Mouse (Mus musculus) neural tube, embryonic 14.5 days (tissue): ENCODE measurements at regions not wholly inside any gene's neighbourhood (a gene's known extent, or its start where the extent isn't known, plus 50 kb on each side); places are given as distances from the start of the nearest gene placed in this dataset.

Experiments
- ATAC-seq: fragments of 200-750 bp; cut with Nextera tagmentation; 2 replicates; pipeline ENCODE4 v1.8.0; 2017; ENCODE audit warnings: low read depth, mild to moderate bottlenecking, moderate TSS enrichment, moderate library complexity
- H3K27ac ChIP-seq: fragments of 300-500 bp; sonication (generic); 2 replicates; pipeline ENCODE4 v1.5.1; 2014; ENCODE audit warnings: low read depth, mild to moderate bottlenecking, control low read depth, low read length, moderate library complexity, mixed read lengths
- H3K27me3 ChIP-seq: fragments of 300-500 bp; sonication (generic); 2 replicates; pipeline ENCODE4 v1.6.1; 2014; ENCODE audit warnings: low read length; ENCODE audit not compliant: control insufficient read depth, insufficient read depth
- H3K36me3 ChIP-seq: fragments of 300-500 bp; sonication (generic); 2 replicates; pipeline ENCODE4 v1.6.1; 2014; ENCODE audit warnings: low read length, mixed read lengths; ENCODE audit not compliant: control insufficient read depth, insufficient read depth
- H3K4me1 ChIP-seq: fragments of 300-500 bp; sonication (generic); 2 replicates; pipeline ENCODE4 v1.6.1; 2014; ENCODE audit warnings: low read length; ENCODE audit not compliant: control insufficient read depth, insufficient read depth
- H3K4me2 ChIP-seq: fragments of 300-500 bp; sonication (generic); 2 replicates; pipeline ENCODE4 v1.6.1; 2014; ENCODE audit warnings: mild to moderate bottlenecking, low read depth, low read length, control low read depth
- H3K4me3 ChIP-seq: fragments of 300-500 bp; sonication (generic); 2 replicates; pipeline ENCODE4 v1.5.1; 2014; ENCODE audit warnings: low read depth, low read length, control low read depth, mixed read lengths
- H3K9ac ChIP-seq: fragments of 300-500 bp; sonication (generic); replicated peaks from 2 replicates; pipeline ENCODE4 v1.6.1; 2014; ENCODE audit warnings: low read depth, mild to moderate bottlenecking, control low read depth, low read length, mixed read lengths
- H3K9me3 ChIP-seq: fragments of 300-500 bp; sonication (generic); 2 replicates; pipeline ENCODE4 v1.6.1; 2016; ENCODE audit warnings: low read length; ENCODE audit not compliant: control insufficient read depth
- WGBS: fragments of 180-500 bp; shearing (Covaris S2); extraction: QIAGEN DNeasy Blood & Tissue Kit; methylation state at CpG from one replicate; pipeline ENCODE4 v1.1.7; 2014; 5-methylcytosine and 5-hydroxymethylcytosine counted together

DNA sequence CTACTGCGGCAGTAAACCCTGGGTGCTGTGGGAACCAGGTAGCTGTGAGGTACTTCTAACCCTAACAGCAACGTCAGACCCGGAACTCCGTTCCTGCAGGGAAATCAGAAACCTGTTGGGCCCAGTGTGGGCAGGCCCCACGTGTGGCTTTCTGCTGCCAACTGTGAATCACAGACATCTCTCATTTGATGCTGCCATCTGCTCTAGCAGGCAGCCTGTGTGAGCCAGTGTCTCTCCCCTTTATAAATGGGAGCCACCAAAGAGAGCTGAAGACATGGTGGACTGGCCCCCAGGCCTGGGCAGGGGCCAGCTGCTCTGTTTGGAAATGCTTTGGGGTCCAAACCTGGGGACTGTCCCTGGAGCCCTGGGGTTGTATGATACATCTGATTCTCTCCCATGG, 71.1 kb upstream of the Kcng1 start:
- no peaks in the 10 kb centered on the region for H3K36me3 ChIP-seq
- no peak overlapping the region for H3K9ac ChIP-seq
- H3K27me3 ChIP-seq = no peaks in the 10 kb centered on the region
- 62% methylated on average over 5 of the region's 5 CpGs for WGBS
- H3K4me3 ChIP-seq = no peak overlapping the region
- ATAC-seq = no peak
- H3K27ac ChIP-seq = no peak overlapping the region
- no peak overlapping the region for H3K4me2 ChIP-seq
- no peaks in the 10 kb centered on the region for H3K9me3 ChIP-seq
- 0 out of 2 replicates have a peak, but pooled peaks cover 7% of the 10 kb centered on the region for H3K4me1 ChIP-seq

DNA sequence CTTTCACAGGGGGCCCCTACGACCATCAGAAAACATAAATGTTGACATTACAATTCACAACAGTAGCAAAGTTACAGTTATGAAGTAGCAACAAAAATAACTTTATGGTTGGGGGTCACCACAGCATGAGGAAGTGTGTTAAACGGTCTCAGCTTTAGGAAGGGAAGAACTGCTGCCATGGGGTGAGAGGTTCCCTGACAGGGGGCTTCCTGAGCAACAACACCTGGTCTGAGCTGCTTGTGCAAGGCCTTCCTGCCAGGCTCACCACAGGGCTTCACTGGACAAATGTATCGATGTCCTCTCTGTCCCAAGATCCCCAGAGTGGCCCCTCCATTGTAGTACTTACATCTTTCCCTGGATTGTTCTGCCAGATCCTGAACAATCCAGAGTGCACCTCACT, 70.7 kb upstream of the Kcng1 start:
- Histone ChIP-seq H3K4me3 (no peak overlapping the region), H3K27ac (no peak overlapping the region), H3K27me3 (no peaks in the 10 kb centered on the region), H3K9ac (no peak overlapping the region), H3K36me3 (no peaks in the 10 kb centered on the region), H3K4me2 (no peak overlapping the region), H3K4me1 (0 out of 2 replicates have a peak, but pooled peaks cover 7% of the 10 kb centered on the region), H3K9me3 (no peaks in the 10 kb centered on the region)
- ATAC-seq = no peak
- WGBS = 66% methylated on average over 3 of the region's 3 CpGs

DNA sequence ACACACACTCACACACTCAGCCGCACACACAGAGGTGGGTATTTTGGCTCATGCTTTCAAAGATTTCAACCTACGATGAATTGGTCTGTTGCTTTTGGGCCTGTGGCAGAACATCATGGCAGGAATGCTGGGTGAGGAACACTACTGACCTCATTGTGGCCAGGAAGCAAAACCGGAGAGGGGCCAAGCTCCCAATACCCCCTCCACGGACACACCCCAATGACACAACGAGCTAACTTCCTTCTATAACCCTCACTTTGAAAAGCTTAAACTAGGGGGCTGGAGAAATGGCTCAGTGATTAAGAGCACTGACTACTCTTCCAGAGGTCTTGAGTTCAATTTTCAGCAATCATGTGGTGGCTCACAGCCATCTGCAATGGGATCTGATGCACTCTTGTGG, 63.8 kb upstream of the Kcng1 start:
- H3K27ac ChIP-seq = no peak overlapping the region
- ATAC-seq = no peak
- no peaks in the 10 kb centered on the region for H3K36me3 ChIP-seq
- no peaks in the 10 kb centered on the region for H3K27me3 ChIP-seq
- no peak overlapping the region for H3K4me2 ChIP-seq
- H3K4me3 ChIP-seq = no peak overlapping the region
- 86% methylated on average over 5 of the region's 5 CpGs for WGBS
- no peak overlapping the region for H3K9ac ChIP-seq
- no peaks in the 10 kb centered on the region for H3K9me3 ChIP-seq
- peaks cover 4% of the 10 kb centered on the region; the same call in 1 of the 2 replicates for H3K4me1 ChIP-seq

DNA sequence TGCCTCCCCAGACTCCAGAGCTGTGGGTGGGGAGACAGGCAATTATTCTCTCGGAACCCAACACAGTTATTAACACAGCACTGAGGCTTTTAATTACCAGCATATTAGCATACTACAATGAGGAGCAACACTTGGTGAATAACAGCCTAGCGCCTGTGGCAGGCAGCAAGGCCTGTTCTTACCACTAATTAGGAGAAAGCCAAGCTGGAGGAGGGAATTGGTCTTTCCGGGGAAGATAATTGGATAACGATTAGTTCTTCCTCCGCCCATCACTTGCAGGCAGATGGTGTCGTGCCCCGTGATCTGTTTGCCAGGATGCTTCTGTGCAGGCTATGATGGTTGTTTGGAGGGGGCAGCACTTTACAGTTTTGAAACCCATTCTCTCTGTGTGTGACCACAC, 62.2 kb upstream of the Kcng1 start:
- Histone ChIP-seq H3K27me3 (no peaks in the 10 kb centered on the region), H3K4me1 (peaks cover 4% of the 10 kb centered on the region; the same call in 1 of the 2 replicates), H3K27ac (peak overlapping the region; percentile 50; the same call in 1 of the 2 replicates), H3K36me3 (no peaks in the 10 kb centered on the region), H3K4me2 (no peak overlapping the region), H3K9ac (no peak overlapping the region), H3K4me3 (no peak overlapping the region), H3K9me3 (no peaks in the 10 kb centered on the region)
- WGBS = 8% methylated on average over 7 of the region's 7 CpGs
- peak; percentile 86 for ATAC-seq

DNA sequence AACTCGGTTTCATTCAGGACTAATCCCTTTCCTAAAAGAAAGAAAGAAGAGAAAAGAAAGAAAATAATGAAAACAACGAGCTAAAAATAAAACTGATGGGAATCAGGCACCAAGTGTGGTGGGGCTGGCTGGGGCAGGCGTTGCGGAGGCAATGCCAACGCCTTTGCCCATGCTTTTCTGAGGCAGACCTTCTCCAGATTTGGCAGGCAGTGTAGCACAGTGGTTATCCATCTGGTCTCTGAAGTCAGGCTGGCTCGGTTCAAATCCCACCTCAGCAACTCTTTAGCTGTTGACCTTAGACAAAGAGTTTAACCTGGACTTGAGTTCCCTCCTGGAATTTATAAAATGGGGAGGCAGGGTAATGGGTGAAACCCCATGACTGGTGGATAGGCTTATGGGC, 57.3 kb upstream of the Kcng1 start:
- Histone ChIP-seq H3K4me1 (peaks cover 4% of the 10 kb centered on the region; the same call in 1 of the 2 replicates), H3K27me3 (no peaks in the 10 kb centered on the region), H3K36me3 (no peaks in the 10 kb centered on the region), H3K9me3 (no peaks in the 10 kb centered on the region), H3K27ac (no peak overlapping the region), H3K4me3 (no peak overlapping the region), H3K9ac (no peak overlapping the region), H3K4me2 (no peak overlapping the region)
- no peak for ATAC-seq
- 72% methylated on average over 6 of the region's 6 CpGs for WGBS

DNA sequence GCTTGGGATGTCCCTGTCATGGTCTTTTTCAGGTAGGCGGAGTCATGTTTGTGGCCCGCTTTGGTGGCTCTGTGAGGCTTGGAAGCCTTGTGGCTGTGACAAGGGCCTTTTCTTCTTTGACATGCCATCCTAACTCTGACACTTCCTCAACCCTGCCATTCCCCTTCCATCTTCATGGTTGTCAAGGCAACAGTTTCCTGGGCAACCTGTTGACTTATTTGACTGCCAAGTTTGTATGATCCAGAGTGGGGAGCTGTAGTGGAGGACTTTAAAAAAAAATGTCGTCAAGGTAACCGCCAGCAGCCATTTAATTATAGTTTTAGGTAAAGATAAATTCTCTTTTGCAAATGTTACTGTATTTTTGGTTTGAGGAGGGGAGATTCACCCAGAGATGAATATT, 56.8 kb upstream of the Kcng1 start:
- Histone ChIP-seq H3K4me1 (0 out of 2 replicates have a peak, but pooled peaks cover 4% of the 10 kb centered on the region), H3K4me3 (no peak overlapping the region), H3K27me3 (no peaks in the 10 kb centered on the region), H3K4me2 (no peak overlapping the region), H3K27ac (no peak overlapping the region), H3K9me3 (no peaks in the 10 kb centered on the region), H3K36me3 (no peaks in the 10 kb centered on the region), H3K9ac (no peak overlapping the region)
- 37% methylated on average over 4 of the region's 4 CpGs for whole genome bisulfite sequencing
- no peak for ATAC-seq

DNA sequence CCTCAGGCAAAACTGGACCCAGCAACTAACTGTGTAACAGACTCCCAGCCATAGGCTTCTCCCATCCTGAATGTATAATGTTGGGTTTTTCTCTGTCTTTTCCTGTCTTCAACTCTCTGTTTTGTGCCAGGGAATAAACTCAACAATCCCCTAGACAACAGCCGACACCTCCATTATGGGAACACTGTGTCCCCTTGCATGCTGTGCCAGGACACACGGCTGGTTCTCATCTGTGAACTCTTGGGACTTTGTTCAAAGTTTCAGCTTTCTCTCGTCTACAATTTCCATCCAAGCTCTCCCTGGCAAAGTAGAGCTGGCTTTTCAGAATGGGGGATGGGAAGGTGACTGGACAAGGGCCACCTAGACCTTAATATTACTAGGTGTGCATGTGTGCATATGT, 56.1 kb upstream of the Kcng1 start:
- WGBS = 66% methylated on average over 3 of the region's 3 CpGs
- H3K27ac ChIP-seq = no peak overlapping the region
- H3K4me1 ChIP-seq = 0 out of 2 replicates have a peak, but pooled peaks cover 6% of the 10 kb centered on the region
- no peak overlapping the region for H3K9ac ChIP-seq
- no peak overlapping the region for H3K4me2 ChIP-seq
- no peak overlapping the region for H3K4me3 ChIP-seq
- no peaks in the 10 kb centered on the region for H3K27me3 ChIP-seq
- no peak for ATAC-seq
- no peaks in the 10 kb centered on the region for H3K9me3 ChIP-seq
- no peaks in the 10 kb centered on the region for H3K36me3 ChIP-seq

DNA sequence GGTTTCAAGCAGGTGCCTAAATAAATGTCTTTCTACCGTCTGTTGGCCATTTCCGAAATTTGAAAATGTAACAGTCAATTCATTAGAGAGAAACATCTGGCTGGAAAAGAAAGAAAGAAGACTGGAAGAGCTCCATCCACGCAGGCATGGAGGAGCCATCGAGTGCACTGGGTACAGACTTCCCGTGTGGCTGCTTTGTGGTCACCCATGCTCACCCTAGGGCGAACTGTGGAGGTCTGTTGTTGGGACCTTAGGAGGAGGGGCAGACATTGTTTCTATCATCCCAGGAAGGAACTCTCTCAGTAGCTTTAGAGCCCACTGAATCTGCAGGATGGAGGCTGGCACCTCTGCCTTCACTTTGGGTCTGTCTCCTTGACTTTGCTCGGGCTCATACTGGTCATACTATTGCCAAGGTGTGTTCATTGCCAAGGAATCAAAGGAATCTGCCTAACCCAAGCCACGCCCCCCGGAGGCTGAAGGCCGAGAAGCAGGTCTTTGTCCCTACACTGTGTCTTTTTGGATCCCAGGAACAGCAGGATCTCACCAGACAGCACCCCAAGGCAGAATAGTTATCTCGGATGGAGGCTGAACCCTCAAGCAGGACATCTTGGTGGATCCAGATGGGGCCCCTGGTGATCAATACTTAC, 54.3 kb upstream of the Kcng1 start:
- no peak overlapping the region for H3K4me2 ChIP-seq
- no peak for ATAC-seq
- H3K4me3 ChIP-seq = no peak overlapping the region
- no peak overlapping the region for H3K9ac ChIP-seq
- no peaks in the 10 kb centered on the region for H3K27me3 ChIP-seq
- WGBS = 91% methylated on average over 11 of the region's 11 CpGs
- H3K4me1 ChIP-seq = 0 out of 2 replicates have a peak, but pooled peaks cover 6% of the 10 kb centered on the region
- no peaks in the 10 kb centered on the region for H3K36me3 ChIP-seq
- no peak overlapping the region for H3K27ac ChIP-seq
- no peaks in the 10 kb centered on the region for H3K9me3 ChIP-seq

DNA sequence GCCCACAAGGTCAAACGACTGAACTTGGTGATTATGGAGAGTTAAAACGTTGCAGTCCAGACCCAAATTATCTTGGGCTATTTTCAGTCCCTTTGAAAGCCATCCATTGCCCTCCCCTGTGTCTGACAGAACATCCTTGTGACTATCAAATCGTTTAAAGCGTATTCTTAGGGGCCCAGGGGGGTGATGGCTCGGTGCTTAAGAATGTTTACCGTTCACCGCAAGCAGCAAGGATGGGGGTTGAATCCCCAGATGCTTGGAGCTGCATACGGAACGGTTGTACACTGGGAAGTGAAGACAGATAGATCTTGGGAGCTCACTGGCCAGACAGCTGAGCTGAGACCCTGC, 52.7 kb upstream of the Kcng1 start:
- no peaks in the 10 kb centered on the region for H3K27me3 ChIP-seq
- H3K4me2 ChIP-seq = no peak overlapping the region
- 29% methylated on average over 9 of the region's 9 CpGs for WGBS
- no peak overlapping the region for H3K4me3 ChIP-seq
- no peak for ATAC-seq
- H3K9ac ChIP-seq = no peak overlapping the region
- no peaks in the 10 kb centered on the region for H3K36me3 ChIP-seq
- no peak overlapping the region for H3K27ac ChIP-seq
- no peaks in the 10 kb centered on the region for H3K9me3 ChIP-seq
- 0 out of 2 replicates have a peak, but pooled peaks cover 6% of the 10 kb centered on the region for H3K4me1 ChIP-seq
